Mouse (Mus musculus): Measurements from ENCODE around the gene Rnf217. TPM values are rescaled to one million over a fixed set of nuclear protein-coding genes. Genes with fewer than 3 reads are reported as not detected.

Gene Rnf217
- total RNA-seq (2021): 10 to 100 TPM; 12.8 to 13.3 TPM
- long read RNA-seq, experiment 1, full-length matches to known transcripts: 77 of 85 reads
- long read RNA-seq, experiment 1, partial matches to known transcripts: 1 of 85 reads
- long read RNA-seq, experiment 1, other reads (novel, unspliced or antisense): 7 of 85 reads
- long read RNA-seq, experiment 2, full-length matches to known transcripts: 79 of 85 reads
- long read RNA-seq, experiment 2, partial matches to known transcripts: 0 of 85 reads
- long read RNA-seq, experiment 2, other reads (novel, unspliced or antisense): 6 of 85 reads

GRCm38 (mm10) chr10:31609066-31609961 lies at the start of gene Rnf217:
Rnf217 (minus strand) TSS chr10:31609184.
- peak; percentile 66 for DNase-seq

GRCm38 (mm10) chr10:31647270-31647669 lies 38.3 kb upstream of the Rnf217 start:
- no peak for DNase-seq

DNA sequence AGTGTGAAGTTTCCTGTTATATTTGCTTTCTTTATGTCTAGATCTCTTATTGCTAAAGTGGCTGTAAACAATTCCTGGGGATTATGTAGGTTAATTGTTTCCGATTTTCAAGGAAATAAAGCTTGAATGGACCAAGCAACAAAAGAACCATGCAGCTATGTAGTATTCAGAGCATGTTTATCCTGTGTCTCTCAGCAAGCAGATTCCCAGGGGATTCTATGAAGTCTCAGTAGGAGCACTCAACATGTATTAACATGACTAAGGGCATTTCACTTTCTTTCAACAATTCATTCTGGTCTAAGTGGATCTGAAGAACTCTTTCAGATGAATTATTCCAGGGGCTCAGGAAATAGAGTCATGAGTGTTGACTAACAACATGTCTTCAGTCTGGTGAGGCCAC lies 37.1 kb upstream of the Rnf217 start:
- no peak for DNase-seq

GRCm38 (mm10) chr10:31635098-31635497 lies 26.1 kb upstream of the Rnf217 start:
- no peak for DNase-seq

DNA sequence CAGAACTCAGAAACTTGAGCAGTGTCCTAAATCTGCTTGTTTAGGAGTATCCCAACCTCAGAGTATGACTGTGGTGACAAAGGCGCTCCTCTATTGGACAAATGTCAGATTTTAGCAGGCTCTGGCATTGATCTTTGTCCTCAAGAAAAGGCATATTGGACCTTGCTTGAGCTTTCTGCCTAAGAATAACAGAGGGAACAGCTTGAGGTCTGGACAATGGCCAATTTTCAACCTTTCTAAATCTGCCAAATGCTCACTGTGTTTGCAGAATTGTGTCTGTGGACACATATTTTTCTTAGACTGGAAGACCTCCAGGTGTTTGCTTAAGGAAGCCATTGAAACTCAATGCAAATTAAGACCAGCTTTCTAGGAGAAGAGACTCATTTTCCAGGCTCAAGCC lies 23.0 kb upstream of the Rnf217 start:
- no peak for DNase-seq

GRCm38 (mm10) chr10:31615355-31615754 lies 6.4 kb upstream of the Rnf217 start:
- no peak for DNase-seq

GRCm38 (mm10) chr10:31614111-31614510 lies 5.1 kb upstream of the Rnf217 start:
- DNase-seq: no peak

- DNase-seq: peak; percentile 63
These were observed 431 bp downstream of the Rnf217 start for GRCm38 (mm10) chr10:31608441-31609065.

- no peak for DNase-seq
These were observed 1.8 kb downstream of the Rnf217 start for GRCm38 (mm10) chr10:31606981-31607867.

DNA sequence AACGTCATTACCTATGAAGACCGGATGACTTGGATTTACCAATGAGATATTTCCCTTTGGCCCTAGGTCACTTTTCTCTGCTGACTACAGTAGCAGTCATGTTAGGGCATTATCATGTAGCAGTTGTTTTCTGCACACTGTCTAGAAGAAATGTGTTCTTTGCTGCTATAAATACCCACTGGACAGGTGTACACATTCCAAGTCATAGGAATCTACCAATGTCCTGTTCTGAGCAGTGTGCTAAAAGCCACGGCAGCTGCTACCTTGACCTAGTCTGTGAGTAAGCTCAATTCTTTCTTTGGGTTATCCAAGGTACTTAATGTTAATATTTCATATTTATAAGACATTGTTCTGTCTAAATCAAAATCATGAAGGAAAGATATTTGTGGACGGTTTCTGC lies 5.1 kb downstream of the Rnf217 start:
- DNase-seq: no peak

GRCm38 (mm10) chr10:31600116-31600515 lies 8.9 kb downstream of the Rnf217 start:
- no peak for DNase-seq

DNA sequence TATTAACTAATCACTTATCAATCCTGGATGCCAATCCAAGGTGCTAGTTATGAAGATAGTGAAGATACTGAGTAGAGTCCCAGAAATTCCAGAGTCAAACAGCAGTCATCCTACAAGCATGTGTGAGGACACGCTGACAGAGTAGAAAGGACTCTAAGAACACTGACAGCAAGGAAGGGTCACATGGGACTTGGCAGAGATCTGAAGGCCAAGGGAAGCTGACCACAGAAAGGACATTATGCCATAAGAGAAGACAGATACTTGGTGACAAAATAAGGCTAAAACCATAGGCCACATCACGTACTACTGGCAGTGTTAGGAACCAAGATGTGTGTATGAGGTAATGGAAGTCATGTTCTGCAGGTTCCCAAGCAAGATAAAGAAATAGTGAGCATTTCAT lies 11.1 kb downstream of the Rnf217 start:
- DNase-seq: no peak

DNA sequence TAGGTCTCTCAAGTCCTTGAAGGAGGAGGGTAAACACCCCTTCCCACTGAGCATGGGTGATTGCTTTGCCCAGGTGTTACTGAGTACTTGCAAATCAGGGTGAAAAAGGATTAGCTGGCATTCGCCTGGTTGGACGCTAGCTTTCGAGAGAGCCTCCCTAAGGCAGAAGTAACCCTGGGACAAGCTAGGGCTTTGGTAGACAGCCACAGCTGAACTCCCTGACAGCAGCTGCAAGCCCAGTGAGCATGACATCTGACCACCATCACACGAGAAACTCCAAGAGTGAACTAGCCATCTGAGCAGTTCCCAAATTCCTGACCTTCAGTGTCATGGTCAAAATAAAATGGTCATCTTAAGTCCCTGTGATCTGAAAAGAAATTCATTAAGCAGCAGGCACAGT lies 12.2 kb downstream of the Rnf217 start:
- peak; percentile 39 for DNase-seq

- DNase-seq: no peak
These were observed 13.7 kb downstream of the Rnf217 start for GRCm38 (mm10) chr10:31595326-31595725.

GRCm38 (mm10) chr10:31592741-31593524 lies 16.1 kb downstream of the Rnf217 start:
- DNase-seq: no peak

DNA sequence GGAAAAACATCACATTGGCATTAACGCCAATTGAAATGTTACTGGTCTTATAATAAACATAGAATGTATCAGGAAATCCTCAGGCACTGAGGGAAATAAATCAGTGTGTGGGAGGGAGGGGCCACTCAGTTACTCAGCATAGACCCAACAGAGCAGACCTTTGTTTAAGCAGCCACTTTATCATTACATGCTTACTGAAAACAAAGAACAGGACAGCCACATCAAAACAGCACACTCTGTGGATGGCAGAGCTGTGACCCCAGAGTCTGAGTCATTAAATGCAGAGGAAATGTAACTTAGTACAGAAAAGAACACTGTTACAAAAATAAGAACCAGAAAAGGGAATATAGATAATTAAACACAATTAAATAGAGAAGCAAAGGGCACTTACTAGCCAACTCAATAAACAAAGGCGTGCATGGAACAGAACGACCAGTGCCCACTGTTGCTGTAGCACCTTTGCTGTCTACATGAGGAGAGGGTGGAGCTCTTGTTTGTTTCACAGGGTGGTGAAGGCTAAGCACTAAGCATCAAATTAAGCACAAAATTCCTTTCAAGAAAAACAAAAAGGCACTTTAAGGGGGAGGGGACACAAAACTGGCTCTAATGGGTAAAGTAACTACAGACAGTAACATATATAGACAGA lies 16.8 kb downstream of the Rnf217 start:
- no peak for DNase-seq

GRCm38 (mm10) chr10:31580722-31581121 lies 28.3 kb downstream of the Rnf217 start:
- DNase-seq: no peak

DNA sequence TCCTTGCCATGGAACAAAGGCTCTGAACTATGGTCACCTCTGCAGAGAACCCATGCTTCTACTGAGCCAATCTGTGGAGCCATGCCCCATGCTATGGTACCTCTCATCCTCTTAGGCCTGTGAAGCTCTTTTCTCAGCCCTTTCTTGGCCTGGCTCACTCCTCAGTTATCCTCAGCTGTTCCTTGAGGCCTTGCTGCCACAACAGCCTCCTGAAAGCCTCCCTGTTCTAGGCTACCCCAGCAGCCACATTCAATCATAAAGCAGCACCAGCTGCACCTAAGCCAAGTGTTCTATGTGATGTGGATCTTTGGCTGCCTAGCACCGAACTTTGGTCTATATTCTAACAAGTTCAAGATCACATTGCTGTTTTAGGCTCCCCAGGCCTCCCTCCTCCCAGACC lies 28.9 kb downstream of the Rnf217 start:
- DNase-seq: no peak

- DNase-seq: peak; percentile 20
These were observed 35.7 kb downstream of the Rnf217 start for GRCm38 (mm10) chr10:31573267-31573666.

DNA sequence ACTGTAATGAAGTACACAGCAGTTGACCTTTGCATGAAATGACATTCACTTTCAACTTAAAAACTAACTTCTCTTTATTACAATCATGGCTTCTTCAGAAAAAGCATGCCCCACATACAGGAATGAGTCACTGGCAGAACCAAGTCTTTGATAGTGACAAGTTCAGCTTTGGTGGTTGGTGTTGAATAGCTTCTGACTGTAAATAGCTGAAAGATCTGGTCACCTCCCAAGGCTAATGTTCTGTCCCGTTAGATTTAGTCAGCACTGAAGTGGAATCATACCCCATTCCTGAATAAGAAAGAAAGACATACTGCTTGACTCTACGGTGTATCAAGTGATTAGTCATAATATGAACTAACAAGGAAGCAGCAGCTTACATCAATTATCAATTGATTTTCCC lies 51.7 kb downstream of the Rnf217 start:
- DNase-seq: no peak
